Mouse (Mus musculus): ENCODE measurements around the gene Nrxn3. TPM values are rescaled to one million over a fixed set of nuclear protein-coding genes. Genes with fewer than 3 reads are reported as not detected.

Nrxn3 gene
- polyA plus RNA-seq, 1 experiment from 2014 or later, result 3.7 TPM

GRCm38 (mm10) chr12:90061312-90061711 is 1338.6 kb downstream of the Nrxn3 start:
- Histone ChIP-seq H3K9me3 (no peaks in the 10 kb centered on the region), H3K4me1 (peaks cover 4% of the 10 kb centered on the region; the same call in 1 of the 2 replicates), H3K4me2 (replicated peaks) (no peak overlapping the region), H3K27ac (no peak overlapping the region; the same call in 1 of the 2 replicates), H3K27me3 (no peaks in the 10 kb centered on the region), H3K36me3 (no peaks in the 10 kb centered on the region), H3K9ac (no peak overlapping the region), H3K4me3 (no peak overlapping the region)
- WGBS, result 50% methylated on average over 3 of the region's 3 CpGs
- ATAC-seq (ENCODE audit: insufficient number of reproducible peaks, insufficient read depth, low FRiP score, low TSS enrichment), result no peak

GRCm38 (mm10) chr12:90062219-90062618 is 1339.5 kb downstream of the Nrxn3 start:
- Histone ChIP-seq H3K4me2 (replicated peaks) (no peak overlapping the region), H3K36me3 (no peaks in the 10 kb centered on the region), H3K4me1 (peaks cover 4% of the 10 kb centered on the region; the same call in 1 of the 2 replicates), H3K27me3 (no peaks in the 10 kb centered on the region), H3K4me3 (no peak overlapping the region), H3K9me3 (no peaks in the 10 kb centered on the region), H3K9ac (no peak overlapping the region), H3K27ac (no peak overlapping the region)
- ATAC-seq (ENCODE audit: insufficient number of reproducible peaks, insufficient read depth, low FRiP score, low TSS enrichment), result no peak
- WGBS, result 78% methylated on average over 5 of the region's 5 CpGs

DNA sequence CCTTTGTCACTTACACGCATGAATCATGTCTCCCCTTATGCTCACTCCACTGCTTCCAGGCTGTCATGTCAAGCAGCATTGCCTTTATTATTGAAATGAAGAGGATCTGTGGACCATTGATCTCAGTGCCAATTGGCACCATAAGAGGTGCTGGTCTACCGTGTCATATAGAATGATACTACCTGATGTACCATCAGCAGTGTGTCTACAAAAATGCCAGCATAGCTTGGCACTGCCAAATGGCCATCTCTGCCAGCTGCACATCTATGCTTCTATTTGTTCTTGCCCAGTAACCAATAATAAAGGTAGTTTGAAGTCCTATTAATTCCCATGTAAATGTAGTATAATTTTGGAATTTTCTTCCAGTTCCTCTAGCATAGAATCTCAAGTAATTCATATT is 1340.8 kb downstream of the Nrxn3 start:
- H3K9me3 ChIP-seq, result no peaks in the 10 kb centered on the region
- no peak overlapping the region for H3K4me3 ChIP-seq
- H3K9ac ChIP-seq, result no peak overlapping the region
- H3K27ac ChIP-seq, result no peak overlapping the region
- peaks cover 4% of the 10 kb centered on the region; the same call in 1 of the 2 replicates for H3K4me1 ChIP-seq
- no peak overlapping the region for H3K4me2 ChIP-seq (replicated peaks)
- H3K27me3 ChIP-seq, result no peaks in the 10 kb centered on the region
- no peak for ATAC-seq (ENCODE audit: insufficient number of reproducible peaks, insufficient read depth, low FRiP score, low TSS enrichment)
- 93% methylated on average over 2 of the region's 2 CpGs for WGBS
- H3K36me3 ChIP-seq, result no peaks in the 10 kb centered on the region

DNA sequence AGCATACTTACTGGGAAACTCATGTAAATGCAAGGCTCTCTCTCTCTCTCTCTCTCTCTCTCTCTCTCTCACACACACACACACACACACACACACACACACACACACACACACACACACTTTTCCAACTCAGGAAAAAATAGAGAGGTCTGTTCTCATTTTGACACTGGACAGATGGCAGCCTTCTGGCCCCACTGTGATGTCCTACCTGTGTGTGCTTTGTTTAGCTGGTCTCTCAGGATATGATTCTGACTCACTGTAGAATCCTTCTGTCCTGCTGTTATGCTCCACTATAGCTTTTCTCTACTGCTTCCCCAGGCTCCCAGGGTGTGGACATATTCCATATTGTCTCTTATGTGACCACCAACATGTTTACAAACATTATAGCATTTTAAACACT is 1363.2 kb downstream of the Nrxn3 start:
- Histone ChIP-seq H3K4me3 (no peak overlapping the region), H3K27ac (no peak overlapping the region), H3K9ac (no peak overlapping the region), H3K36me3 (no peaks in the 10 kb centered on the region), H3K27me3 (no peaks in the 10 kb centered on the region), H3K9me3 (no peaks in the 10 kb centered on the region), H3K4me2 (replicated peaks) (no peak overlapping the region), H3K4me1 (no peaks in the 10 kb centered on the region)
- no peak for ATAC-seq (ENCODE audit: insufficient number of reproducible peaks, insufficient read depth, low FRiP score, low TSS enrichment)

DNA sequence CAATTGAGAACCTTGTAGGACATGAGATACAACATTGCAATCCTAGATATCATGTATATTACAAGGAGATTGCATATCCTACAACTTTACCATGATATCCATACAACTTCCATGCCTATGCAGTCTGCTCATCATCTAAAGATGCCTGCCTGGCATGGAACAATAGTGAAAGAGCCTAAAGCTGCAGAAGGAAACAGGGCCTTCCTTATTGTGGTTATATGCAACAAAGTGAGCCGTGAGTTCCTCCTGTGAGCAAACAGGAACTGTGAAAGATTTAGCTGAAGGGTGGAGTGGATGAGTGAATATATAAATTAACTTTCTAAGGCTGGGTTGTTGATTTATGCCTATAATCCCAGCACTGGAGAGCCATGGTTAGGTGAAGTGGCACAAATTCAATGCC is 1373.1 kb downstream of the Nrxn3 start:
- no peak overlapping the region for H3K4me2 ChIP-seq (replicated peaks)
- H3K4me1 ChIP-seq, result no peaks in the 10 kb centered on the region
- ATAC-seq (ENCODE audit: insufficient number of reproducible peaks, insufficient read depth, low FRiP score, low TSS enrichment), result no peak
- no peaks in the 10 kb centered on the region for H3K9me3 ChIP-seq
- H3K9ac ChIP-seq, result no peak overlapping the region
- H3K27me3 ChIP-seq, result no peaks in the 10 kb centered on the region
- H3K27ac ChIP-seq, result no peak overlapping the region
- WGBS, result 84% methylated on average over 1 of the region's 1 CpGs
- no peaks in the 10 kb centered on the region for H3K36me3 ChIP-seq
- H3K4me3 ChIP-seq, result no peak overlapping the region

- Histone ChIP-seq H3K27me3 (no peaks in the 10 kb centered on the region), H3K9me3 (no peaks in the 10 kb centered on the region), H3K9ac (no peak overlapping the region), H3K36me3 (no peaks in the 10 kb centered on the region), H3K4me1 (no peaks in the 10 kb centered on the region), H3K4me2 (replicated peaks) (no peak overlapping the region), H3K4me3 (no peak overlapping the region), H3K27ac (no peak overlapping the region)
- no peak for ATAC-seq (ENCODE audit: insufficient number of reproducible peaks, insufficient read depth, low FRiP score, low TSS enrichment)
Measured at GRCm38 (mm10) chr12:90113351-90113791, 1390.7 kb downstream of the Nrxn3 start.

DNA sequence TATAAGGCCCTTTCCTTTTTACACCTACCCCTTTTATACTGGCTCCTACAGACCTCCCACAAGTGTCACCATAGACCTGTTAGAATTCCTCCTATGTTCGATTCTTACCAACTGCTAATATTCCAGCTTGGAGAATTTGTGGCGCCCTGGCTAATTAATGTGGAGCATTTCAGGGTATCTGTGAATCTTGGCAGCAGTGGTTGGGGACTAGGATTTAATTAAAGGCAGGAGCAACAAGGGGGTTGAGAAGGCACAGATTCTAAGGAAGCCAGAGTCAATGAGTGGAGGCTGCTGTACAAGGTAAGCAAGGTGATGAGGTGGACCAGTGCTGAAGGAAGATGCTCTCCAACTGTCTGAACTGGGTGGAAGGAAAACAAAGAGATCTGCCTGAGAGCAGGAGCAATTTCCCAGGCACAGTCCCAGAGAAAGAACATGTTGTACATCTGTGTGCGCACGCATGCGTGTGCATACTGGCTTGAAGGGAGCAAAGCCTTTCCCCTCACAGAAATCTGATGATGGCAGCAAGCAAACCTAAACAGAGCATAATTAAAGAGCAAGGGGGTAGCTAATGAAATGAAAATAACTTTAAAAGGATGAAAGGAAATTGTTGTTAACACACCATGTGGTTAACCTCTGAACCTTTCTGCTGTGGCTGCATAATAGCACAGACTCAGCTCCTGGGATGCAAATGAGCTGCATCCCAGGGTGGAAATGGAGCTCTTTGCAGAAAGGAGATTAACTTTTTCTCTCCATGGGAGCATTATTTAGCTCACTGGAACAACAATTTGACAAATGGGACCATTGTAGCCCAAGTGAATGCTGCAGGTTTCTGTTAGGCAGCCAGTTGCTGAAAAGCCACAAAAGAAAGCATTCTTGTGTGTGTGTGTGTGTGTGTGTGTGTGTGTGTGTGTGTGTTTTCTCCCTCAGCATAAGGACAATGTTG is 1409.5 kb downstream of the Nrxn3 start:
- no peak overlapping the region for H3K27ac ChIP-seq
- no peak overlapping the region for H3K4me2 ChIP-seq (replicated peaks)
- WGBS, result 22% methylated on average over 5 of the region's 5 CpGs
- 0 out of 2 replicates have a peak, but pooled peaks have one; percentile 47 for ATAC-seq (ENCODE audit: insufficient number of reproducible peaks, insufficient read depth, low FRiP score, low TSS enrichment)
- no peak overlapping the region for H3K9ac ChIP-seq
- H3K9me3 ChIP-seq, result no peaks in the 10 kb centered on the region
- no peak overlapping the region for H3K4me3 ChIP-seq
- H3K36me3 ChIP-seq, result no peaks in the 10 kb centered on the region
- H3K4me1 ChIP-seq, result peaks cover 5% of the 10 kb centered on the region; the same call in 1 of the 2 replicates
- H3K27me3 ChIP-seq, result no peaks in the 10 kb centered on the region

- WGBS, result 83% methylated on average over 2 of the region's 2 CpGs
- no peaks in the 10 kb centered on the region for H3K27me3 ChIP-seq
- H3K9me3 ChIP-seq, result no peaks in the 10 kb centered on the region
- no peak overlapping the region for H3K4me3 ChIP-seq
- H3K4me1 ChIP-seq, result no peaks in the 10 kb centered on the region
- ATAC-seq (ENCODE audit: insufficient number of reproducible peaks, insufficient read depth, low FRiP score, low TSS enrichment), result no peak
- H3K9ac ChIP-seq, result no peak overlapping the region
- H3K36me3 ChIP-seq, result no peaks in the 10 kb centered on the region
- H3K27ac ChIP-seq, result no peak overlapping the region
- no peak overlapping the region for H3K4me2 ChIP-seq (replicated peaks)
Measured at GRCm38 (mm10) chr12:90142011-90142410, 1419.3 kb downstream of the Nrxn3 start.

GRCm38 (mm10) chr12:90144247-90144646 is 1421.6 kb downstream of the Nrxn3 start:
- WGBS, result 79% methylated on average over 3 of the region's 3 CpGs
- no peak for ATAC-seq (ENCODE audit: insufficient number of reproducible peaks, insufficient read depth, low FRiP score, low TSS enrichment)
- H3K4me3 ChIP-seq, result no peak overlapping the region
- H3K9ac ChIP-seq, result no peak overlapping the region
- no peaks in the 10 kb centered on the region for H3K27me3 ChIP-seq
- H3K4me2 ChIP-seq (replicated peaks), result no peak overlapping the region
- H3K9me3 ChIP-seq, result no peaks in the 10 kb centered on the region
- H3K4me1 ChIP-seq, result no peaks in the 10 kb centered on the region
- no peaks in the 10 kb centered on the region for H3K36me3 ChIP-seq
- H3K27ac ChIP-seq, result no peak overlapping the region

DNA sequence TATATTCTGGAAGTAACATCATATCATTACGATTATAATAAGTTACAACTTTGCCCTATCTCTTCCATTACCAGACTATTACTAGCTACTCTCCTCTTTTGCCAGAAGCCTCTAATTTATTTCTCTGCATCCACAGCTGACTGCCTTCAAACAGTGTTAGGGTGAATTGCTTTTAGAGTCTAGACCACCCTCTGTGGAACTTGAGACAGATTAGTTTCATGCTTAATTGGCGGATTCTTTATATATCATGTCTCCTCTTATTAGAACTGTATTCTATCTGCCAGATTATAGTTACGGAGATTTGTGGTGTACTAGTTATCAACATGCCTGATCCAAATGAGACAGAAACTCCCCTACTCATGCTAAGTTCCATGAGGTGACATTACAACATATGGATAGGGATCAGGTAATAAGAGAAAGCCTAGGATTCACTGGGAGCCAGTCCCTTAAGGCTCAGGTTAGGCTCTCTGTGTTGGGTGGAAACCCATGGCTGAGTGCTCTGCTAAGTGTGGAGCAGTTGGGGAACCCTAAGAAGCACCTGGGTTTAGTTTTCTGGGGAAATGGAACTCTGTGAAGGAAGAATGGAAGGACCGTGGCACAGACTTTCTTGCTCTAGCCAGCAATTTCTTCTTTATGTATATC is 1435.6 kb downstream of the Nrxn3 start:
- no peaks in the 10 kb centered on the region for H3K9me3 ChIP-seq
- WGBS, result 79% methylated on average over 4 of the region's 4 CpGs
- no peak for ATAC-seq (ENCODE audit: insufficient number of reproducible peaks, insufficient read depth, low FRiP score, low TSS enrichment)

GRCm38 (mm10) chr12:90159911-90160310 is 1437.2 kb downstream of the Nrxn3 start:
- ATAC-seq (ENCODE audit: insufficient number of reproducible peaks, insufficient read depth, low FRiP score, low TSS enrichment), result no peak
- no peaks in the 10 kb centered on the region for H3K27me3 ChIP-seq
- no peak overlapping the region for H3K9ac ChIP-seq
- H3K9me3 ChIP-seq, result no peaks in the 10 kb centered on the region
- H3K4me3 ChIP-seq, result no peak overlapping the region
- no peak overlapping the region for H3K4me2 ChIP-seq (replicated peaks)
- H3K27ac ChIP-seq, result no peak overlapping the region
- no peaks in the 10 kb centered on the region for H3K36me3 ChIP-seq
- no peaks in the 10 kb centered on the region for H3K4me1 ChIP-seq
- 94% methylated on average over 3 of the region's 3 CpGs for WGBS

More for the DNA sequence above, 1435.6 kb downstream of the Nrxn3 start:
- no peak overlapping the region for H3K4me3 ChIP-seq
- H3K9ac ChIP-seq, result no peak overlapping the region
- H3K4me1 ChIP-seq, result no peaks in the 10 kb centered on the region
- no peaks in the 10 kb centered on the region for H3K36me3 ChIP-seq
- H3K4me2 ChIP-seq (replicated peaks), result no peak overlapping the region
- H3K27me3 ChIP-seq, result no peaks in the 10 kb centered on the region
- no peak overlapping the region for H3K27ac ChIP-seq

- Histone ChIP-seq H3K27ac (no peak overlapping the region), H3K9me3 (no peaks in the 10 kb centered on the region)
- WGBS, result 90% methylated on average over 2 of the region's 2 CpGs
Measured at GRCm38 (mm10) chr12:90166118-90166517, 1443.4 kb downstream of the Nrxn3 start.

More at GRCm38 (mm10) chr12:90166118-90166517, 1443.4 kb downstream of the Nrxn3 start:
- H3K27me3 ChIP-seq, result no peaks in the 10 kb centered on the region
- H3K9ac ChIP-seq, result no peak overlapping the region
- no peak overlapping the region for H3K4me2 ChIP-seq (replicated peaks)
- no peaks in the 10 kb centered on the region for H3K36me3 ChIP-seq
- no peak for ATAC-seq (ENCODE audit: insufficient number of reproducible peaks, insufficient read depth, low FRiP score, low TSS enrichment)
- no peak overlapping the region for H3K4me3 ChIP-seq
- no peaks in the 10 kb centered on the region for H3K4me1 ChIP-seq
